Mouse (Mus musculus) lung, embryonic 15.5 days (tissue): ENCODE measurements at regions not wholly inside any gene's neighbourhood (a gene's known extent, or its start where the extent isn't known, plus 50 kb on each side); places are given as distances from the start of the nearest gene placed in this dataset.
A peak's percentile ranks its signal among the peaks of the same experiment; 100 is the strongest.

Experiments used
- ATAC-seq: fragments of 200-750 bp; cut with Nextera tagmentation; 2 replicates; pipeline ENCODE4 v1.8.0; 2017; ENCODE audit warnings: moderate number of reproducible peaks, borderline replicate concordance; ENCODE audit not compliant: low FRiP score, low TSS enrichment; ENCODE audit errors: extremely low read depth
- H3K27ac ChIP-seq: fragments of 300-500 bp; sonication (generic); 2 replicates; pipeline ENCODE4 v1.5.1; 2015; ENCODE audit warnings: moderate library complexity, mild to moderate bottlenecking, inconsistent platforms
- H3K27me3 ChIP-seq: fragments of 300-500 bp; sonication (generic); 2 replicates; pipeline ENCODE4 v1.6.1; 2015; ENCODE audit warnings: inconsistent platforms
- H3K36me3 ChIP-seq: fragments of 300-500 bp; sonication (generic); 2 replicates; pipeline ENCODE4 v1.6.1; 2015; ENCODE audit warnings: inconsistent platforms
- H3K4me1 ChIP-seq: fragments of 300-500 bp; sonication (generic); 2 replicates; pipeline ENCODE4 v1.6.1; 2015; ENCODE audit warnings: inconsistent platforms
- H3K4me2 ChIP-seq: fragments of 300-500 bp; sonication (generic); 2 replicates; pipeline ENCODE4 v1.6.1; 2015; ENCODE audit warnings: inconsistent platforms, mild to moderate bottlenecking, moderate library complexity
- H3K4me3 ChIP-seq: fragments of 300-500 bp; sonication (generic); 2 replicates; pipeline ENCODE4 v1.5.1; 2015; ENCODE audit warnings: mild to moderate bottlenecking, inconsistent platforms
- H3K9ac ChIP-seq: fragments of 300-500 bp; sonication (generic); 2 replicates; pipeline ENCODE4 v1.6.1; 2015; ENCODE audit warnings: inconsistent platforms
- H3K9me3 ChIP-seq: fragments of 300-500 bp; sonication (generic); 2 replicates; pipeline ENCODE4 v1.6.1; 2016; ENCODE audit warnings: inconsistent platforms
- WGBS: fragments of 180-500 bp; shearing (Covaris S2); methylation state at CpG from one replicate; pipeline ENCODE4 v1.1.7; 2015; 5-methylcytosine and 5-hydroxymethylcytosine counted together

DNA sequence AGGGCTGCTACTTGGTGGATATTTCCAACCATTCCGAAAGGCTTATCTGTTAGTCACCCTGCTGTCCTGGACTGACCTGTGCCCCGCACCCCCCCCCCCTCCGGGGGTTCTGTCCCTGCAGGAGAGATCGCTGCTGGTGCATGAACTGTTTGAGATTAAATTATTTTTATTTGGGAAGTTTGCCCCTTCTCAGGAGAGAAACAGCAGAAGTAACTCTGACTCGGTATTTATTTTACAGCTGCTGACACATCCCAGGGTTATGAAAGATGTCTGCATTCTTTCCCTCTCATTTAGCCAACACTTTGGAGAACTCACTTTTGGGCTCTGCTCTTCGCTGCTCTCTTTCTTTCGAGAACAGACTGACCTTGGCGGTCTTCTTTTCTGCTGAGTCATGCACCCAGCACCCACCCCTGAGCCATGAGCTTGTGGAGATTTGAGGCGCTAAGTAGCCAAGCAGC is 99.5 kb upstream of the Rgma start:
- 64% methylated on average over 9 of the region's 9 CpGs for WGBS
- no peak overlapping the region for H3K4me2 ChIP-seq
- no peak for ATAC-seq

DNA sequence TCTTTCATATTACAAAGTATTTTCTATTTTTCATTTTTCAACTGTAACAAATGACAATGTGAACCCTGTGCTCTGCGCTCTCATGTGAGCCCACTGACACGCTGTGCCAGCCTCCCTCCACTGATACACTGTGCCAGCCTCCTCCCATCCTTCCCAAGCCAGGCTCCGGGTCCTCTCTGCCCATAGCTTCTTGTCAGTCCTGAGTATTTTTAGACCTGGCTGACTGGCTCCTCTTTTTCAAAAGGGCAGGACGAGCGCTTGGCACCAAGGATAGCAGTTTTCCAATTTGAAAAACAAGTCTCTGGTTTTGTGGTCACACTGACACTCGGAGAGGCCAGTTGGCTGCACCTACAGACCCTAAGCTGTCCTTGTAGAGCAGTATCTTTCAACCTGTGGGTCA is 96.7 kb upstream of the Rgma start:
- Histone ChIP-seq H3K4me1 (no peaks in the 10 kb centered on the region), H3K9me3 (no peaks in the 10 kb centered on the region), H3K36me3 (no peaks in the 10 kb centered on the region), H3K9ac (no peak overlapping the region), H3K4me3 (no peak overlapping the region), H3K4me2 (no peak overlapping the region), H3K27ac (no peak overlapping the region), H3K27me3 (no peaks in the 10 kb centered on the region)
- ATAC-seq = no peak
- WGBS = 87% methylated on average over 6 of the region's 6 CpGs

More for the DNA sequence above, 99.5 kb upstream of the Rgma start:
- H3K27ac ChIP-seq = no peak overlapping the region
- H3K4me1 ChIP-seq = no peaks in the 10 kb centered on the region
- H3K27me3 ChIP-seq = no peaks in the 10 kb centered on the region
- no peak overlapping the region for H3K4me3 ChIP-seq
- H3K9me3 ChIP-seq = no peaks in the 10 kb centered on the region
- no peak overlapping the region for H3K9ac ChIP-seq
- H3K36me3 ChIP-seq = no peaks in the 10 kb centered on the region

DNA sequence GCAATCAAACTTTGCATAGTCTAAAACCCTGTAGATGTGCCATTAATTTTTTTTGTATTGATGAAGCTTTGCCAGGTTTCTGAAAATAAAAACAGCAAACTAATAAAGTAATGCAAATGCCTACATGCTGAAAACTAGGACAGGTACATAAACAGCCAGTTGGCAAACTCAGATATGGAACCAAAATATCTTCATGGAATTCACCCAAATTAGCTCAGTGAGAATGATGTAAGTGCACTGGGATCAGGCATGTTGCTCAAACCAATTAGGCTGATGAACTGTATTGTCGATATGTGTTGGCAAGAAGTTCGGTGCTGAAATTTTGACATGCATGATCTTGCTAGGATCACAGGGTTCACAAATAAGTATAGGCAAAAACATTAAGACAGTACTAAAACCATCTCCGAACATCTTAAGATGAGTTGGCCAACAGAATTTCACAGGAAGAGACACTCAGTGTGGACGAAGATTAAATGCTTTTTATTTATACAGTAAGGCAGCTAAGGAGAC is 95.3 kb upstream of the Rgma start:
- no peak overlapping the region for H3K4me3 ChIP-seq
- no peak for ATAC-seq
- H3K4me2 ChIP-seq = no peak overlapping the region
- 79% methylated on average over 4 of the region's 4 CpGs for WGBS
- H3K9ac ChIP-seq = no peak overlapping the region
- no peaks in the 10 kb centered on the region for H3K36me3 ChIP-seq
- H3K9me3 ChIP-seq = no peaks in the 10 kb centered on the region
- no peaks in the 10 kb centered on the region for H3K4me1 ChIP-seq
- no peak overlapping the region for H3K27ac ChIP-seq
- H3K27me3 ChIP-seq = no peaks in the 10 kb centered on the region

DNA sequence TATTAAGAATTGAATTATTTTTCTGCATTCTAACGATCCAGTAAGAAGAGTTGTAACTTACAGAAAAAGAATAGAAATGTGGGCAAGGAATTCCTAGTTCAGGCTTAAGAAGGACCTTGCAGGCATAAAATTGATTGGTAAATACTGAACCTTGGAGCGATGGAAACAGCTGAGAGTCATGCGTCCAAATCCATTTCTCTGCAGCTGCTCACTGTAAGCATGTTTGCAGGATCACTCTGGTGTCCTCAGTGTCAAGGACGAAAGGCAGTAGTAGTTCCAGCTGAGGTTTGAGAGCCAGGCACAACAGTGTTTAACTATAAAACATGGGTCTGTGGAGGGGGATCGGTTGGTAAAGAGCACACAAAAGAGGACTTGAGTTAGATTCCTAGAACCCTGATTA is 89.1 kb upstream of the Rgma start:
- no peaks in the 10 kb centered on the region for H3K27me3 ChIP-seq
- H3K4me2 ChIP-seq = no peak overlapping the region
- no peaks in the 10 kb centered on the region for H3K4me1 ChIP-seq
- no peaks in the 10 kb centered on the region for H3K36me3 ChIP-seq
- no peak overlapping the region for H3K9ac ChIP-seq
- ATAC-seq = no peak
- no peak overlapping the region for H3K4me3 ChIP-seq
- no peak overlapping the region for H3K27ac ChIP-seq
- no peaks in the 10 kb centered on the region for H3K9me3 ChIP-seq
- 75% methylated on average over 5 of the region's 5 CpGs for WGBS

DNA sequence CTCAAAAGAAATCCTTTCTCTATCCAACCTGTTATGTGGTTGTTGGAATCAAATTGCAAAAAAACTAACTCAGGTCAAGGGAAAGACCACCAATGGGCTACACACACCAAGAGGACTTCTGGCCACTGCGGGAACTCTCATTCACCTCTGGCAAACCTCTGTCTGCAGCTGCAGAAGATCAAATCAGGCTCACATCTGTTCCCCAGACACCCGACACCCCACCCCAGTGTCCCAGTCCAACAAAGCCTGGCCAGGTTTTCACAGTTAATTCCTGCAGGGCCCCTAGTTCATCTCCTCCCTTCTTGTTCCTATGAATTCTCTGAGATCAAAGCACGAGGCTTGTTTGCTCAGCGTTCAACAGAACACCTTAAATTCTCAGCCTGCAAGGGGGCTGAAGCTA is 82.0 kb upstream of the Rgma start:
- Histone ChIP-seq H3K27ac (no peak overlapping the region), H3K9me3 (no peaks in the 10 kb centered on the region), H3K27me3 (no peaks in the 10 kb centered on the region), H3K9ac (no peak overlapping the region), H3K4me3 (no peak overlapping the region), H3K36me3 (no peaks in the 10 kb centered on the region), H3K4me2 (no peak overlapping the region), H3K4me1 (no peaks in the 10 kb centered on the region)
- WGBS = 21% methylated on average over 4 of the region's 4 CpGs
- no peak for ATAC-seq

DNA sequence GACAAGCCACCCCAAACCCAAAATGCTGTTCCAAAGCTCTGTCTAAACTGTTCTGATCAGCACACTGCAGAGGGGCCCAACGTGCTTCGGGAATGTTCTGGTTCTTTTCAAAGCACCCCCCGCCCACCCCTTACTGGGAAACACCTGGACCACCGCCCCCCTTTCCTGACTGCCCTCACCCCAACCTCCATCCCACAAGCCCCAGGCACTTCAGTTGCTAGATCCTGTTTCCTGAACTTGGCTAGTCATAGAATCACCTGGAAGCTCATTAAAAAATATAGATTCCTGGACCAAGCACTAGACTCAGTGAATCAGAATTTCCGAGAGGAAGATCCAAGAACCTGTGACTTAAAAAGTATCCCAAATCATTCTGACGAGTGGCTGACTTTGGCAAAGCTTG is 80.9 kb upstream of the Rgma start:
- Histone ChIP-seq H3K36me3 (no peaks in the 10 kb centered on the region), H3K9me3 (no peaks in the 10 kb centered on the region), H3K9ac (no peak overlapping the region), H3K4me2 (no peak overlapping the region), H3K4me3 (no peak overlapping the region), H3K27ac (no peak overlapping the region), H3K4me1 (no peaks in the 10 kb centered on the region), H3K27me3 (no peaks in the 10 kb centered on the region)
- ATAC-seq = no peak
- 79% methylated on average over 6 of the region's 6 CpGs for WGBS

DNA sequence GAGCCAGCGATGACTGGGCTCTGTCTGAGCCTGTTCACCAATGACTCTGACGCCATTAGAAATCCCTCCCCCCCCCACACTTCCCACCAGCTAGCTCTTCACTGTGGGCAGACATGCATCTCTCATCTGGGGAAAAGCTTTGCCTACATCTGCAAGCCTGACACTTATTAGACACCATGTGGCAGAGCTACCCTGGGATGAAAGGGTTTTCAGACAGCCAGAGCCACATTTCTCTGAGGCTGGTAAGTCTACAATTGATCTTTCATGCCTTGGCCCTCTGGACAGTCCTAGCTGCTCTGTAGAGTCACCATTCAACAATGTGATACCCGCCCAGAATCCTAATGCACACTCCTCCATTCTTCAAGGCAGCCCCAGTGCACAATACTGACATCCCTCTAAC is 72.8 kb upstream of the Rgma start:
- H3K27me3 ChIP-seq = no peaks in the 10 kb centered on the region
- no peaks in the 10 kb centered on the region for H3K9me3 ChIP-seq
- ATAC-seq = no peak
- no peaks in the 10 kb centered on the region for H3K36me3 ChIP-seq
- no peak overlapping the region for H3K4me3 ChIP-seq
- H3K4me2 ChIP-seq = no peak overlapping the region
- H3K4me1 ChIP-seq = peaks cover 7% of the 10 kb centered on the region; the same call in 1 of the 2 replicates
- no peak overlapping the region for H3K9ac ChIP-seq
- WGBS = 67% methylated on average over 3 of the region's 3 CpGs
- H3K27ac ChIP-seq = no peak overlapping the region

DNA sequence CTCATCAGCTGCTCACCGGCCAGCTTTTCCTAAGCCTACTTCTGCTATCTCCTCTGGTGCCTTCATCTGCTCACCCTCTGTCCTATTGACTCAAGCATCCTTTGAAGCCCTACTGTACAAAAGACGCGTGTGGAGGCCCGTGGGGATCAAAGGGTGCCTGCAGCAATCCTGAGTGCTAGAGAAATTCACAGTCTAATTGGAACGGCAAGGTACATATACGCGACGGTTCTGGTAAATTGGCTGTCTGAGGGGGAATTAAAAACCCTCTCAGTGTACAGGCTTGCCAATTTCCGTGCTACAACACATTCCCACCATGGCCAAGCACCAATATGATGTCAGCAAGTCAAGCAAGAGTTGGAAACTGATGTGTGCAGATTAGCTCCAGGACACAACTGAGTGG is 71.5 kb upstream of the Rgma start:
- Histone ChIP-seq H3K36me3 (no peaks in the 10 kb centered on the region), H3K27me3 (peaks cover 3% of the 10 kb centered on the region; the same call in 1 of the 2 replicates), H3K9ac (no peak overlapping the region), H3K9me3 (no peaks in the 10 kb centered on the region), H3K4me3 (no peak overlapping the region), H3K4me1 (peaks cover 7% of the 10 kb centered on the region; the same call in 1 of the 2 replicates), H3K27ac (no peak overlapping the region), H3K4me2 (no peak overlapping the region)
- WGBS = 59% methylated on average over 9 of the region's 9 CpGs
- no peak for ATAC-seq

DNA sequence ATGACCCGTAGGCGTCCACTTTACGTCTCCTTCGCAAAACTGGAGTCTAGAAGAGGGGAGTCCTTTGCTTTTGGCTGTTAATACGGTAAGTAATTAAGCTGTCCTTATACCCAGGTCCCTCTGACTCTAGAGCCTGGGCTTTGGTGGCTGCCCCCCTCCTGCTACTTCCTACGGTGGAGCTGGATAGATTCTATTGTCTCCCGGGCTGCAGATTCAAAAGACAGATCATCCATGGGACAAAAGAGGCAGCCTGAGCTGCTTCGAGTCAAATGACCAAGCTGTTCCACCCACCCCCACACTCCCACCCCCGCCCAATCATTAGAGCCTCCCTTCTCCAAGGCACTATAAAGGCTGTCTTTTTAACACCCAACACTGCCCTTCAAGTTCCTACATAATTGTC is 70.5 kb upstream of the Rgma start:
- no peak overlapping the region for H3K9ac ChIP-seq
- no peak overlapping the region; the same call in 1 of the 2 replicates for H3K4me2 ChIP-seq
- H3K27ac ChIP-seq = no peak overlapping the region
- H3K9me3 ChIP-seq = no peaks in the 10 kb centered on the region
- H3K36me3 ChIP-seq = no peaks in the 10 kb centered on the region
- peaks cover 7% of the 10 kb centered on the region; the same call in 1 of the 2 replicates for H3K4me1 ChIP-seq
- no peak for ATAC-seq
- peaks cover 3% of the 10 kb centered on the region; the same call in 1 of the 2 replicates for H3K27me3 ChIP-seq
- WGBS = 37% methylated on average over 9 of the region's 9 CpGs
- H3K4me3 ChIP-seq = no peak overlapping the region

DNA sequence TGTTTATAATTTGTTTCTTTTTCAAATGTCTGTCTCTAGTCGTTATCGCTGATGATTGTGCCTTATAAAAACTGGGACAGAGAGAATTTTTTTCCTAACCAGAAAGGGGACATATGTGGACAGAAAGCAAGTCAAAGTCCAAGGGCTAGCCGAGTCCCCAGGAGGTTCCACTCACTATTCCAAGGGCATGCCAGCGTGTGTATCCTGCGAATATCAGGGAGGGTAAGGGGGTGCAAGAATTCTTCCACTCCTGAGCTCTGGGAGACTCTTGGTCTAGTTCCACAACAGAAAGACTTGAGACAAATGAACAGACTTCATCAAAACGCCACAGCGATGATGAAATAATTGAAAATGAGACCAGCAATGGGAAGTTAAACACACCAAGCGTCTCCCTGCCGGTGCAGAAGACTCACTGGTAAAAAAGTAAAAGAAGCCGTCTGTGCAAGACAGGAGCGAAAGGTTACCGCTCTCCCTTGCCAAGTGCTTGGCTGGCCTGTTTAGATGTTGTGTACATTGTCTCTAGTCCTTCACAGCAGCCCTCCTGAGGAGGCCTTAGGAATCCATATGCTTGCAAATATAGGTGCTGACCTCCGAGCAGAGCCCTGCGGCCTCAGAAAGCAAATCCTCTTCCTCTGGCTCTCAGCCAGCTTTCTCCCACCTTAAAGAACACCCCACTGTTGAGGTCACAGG is 69.9 kb upstream of the Rgma start:
- no peak for ATAC-seq
- no peaks in the 10 kb centered on the region for H3K36me3 ChIP-seq
- H3K27ac ChIP-seq = no peak overlapping the region
- H3K4me2 ChIP-seq = peak overlapping the region; percentile 6; the same call in 1 of the 2 replicates
- H3K9ac ChIP-seq = no peak overlapping the region
- H3K4me3 ChIP-seq = no peak overlapping the region
- peaks cover 3% of the 10 kb centered on the region; the same call in 1 of the 2 replicates for H3K27me3 ChIP-seq
- 20% methylated on average over 14 of the region's 14 CpGs for WGBS
- H3K4me1 ChIP-seq = peaks cover 7% of the 10 kb centered on the region; the same call in 1 of the 2 replicates
- H3K9me3 ChIP-seq = no peaks in the 10 kb centered on the region

DNA sequence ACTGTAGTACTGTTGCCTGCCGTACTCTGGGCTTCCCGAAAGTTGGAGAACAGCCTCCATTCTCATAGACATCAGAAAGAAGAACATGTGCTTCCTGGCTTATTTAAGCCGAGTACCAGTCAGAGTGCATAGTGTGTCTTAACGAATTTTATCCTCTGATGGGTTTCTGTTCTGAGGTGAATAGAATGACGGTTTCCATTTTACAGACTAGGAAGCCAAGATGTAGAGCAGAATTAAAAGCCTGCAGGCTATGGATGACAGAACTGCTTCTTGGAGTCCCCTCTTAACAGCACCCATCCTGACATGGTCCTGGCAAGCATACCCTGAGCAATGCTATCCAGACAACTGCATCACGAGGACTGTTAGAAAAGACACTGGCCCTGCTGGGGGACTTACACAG is 69.0 kb upstream of the Rgma start:
- peaks cover 7% of the 10 kb centered on the region; the same call in 1 of the 2 replicates for H3K4me1 ChIP-seq
- WGBS = 77% methylated on average over 6 of the region's 6 CpGs
- no peak overlapping the region for H3K27ac ChIP-seq
- H3K4me3 ChIP-seq = no peak overlapping the region
- H3K36me3 ChIP-seq = no peaks in the 10 kb centered on the region
- H3K4me2 ChIP-seq = no peak overlapping the region
- H3K9ac ChIP-seq = no peak overlapping the region
- H3K27me3 ChIP-seq = peaks cover 3% of the 10 kb centered on the region; the same call in 1 of the 2 replicates
- no peaks in the 10 kb centered on the region for H3K9me3 ChIP-seq
- ATAC-seq = no peak

DNA sequence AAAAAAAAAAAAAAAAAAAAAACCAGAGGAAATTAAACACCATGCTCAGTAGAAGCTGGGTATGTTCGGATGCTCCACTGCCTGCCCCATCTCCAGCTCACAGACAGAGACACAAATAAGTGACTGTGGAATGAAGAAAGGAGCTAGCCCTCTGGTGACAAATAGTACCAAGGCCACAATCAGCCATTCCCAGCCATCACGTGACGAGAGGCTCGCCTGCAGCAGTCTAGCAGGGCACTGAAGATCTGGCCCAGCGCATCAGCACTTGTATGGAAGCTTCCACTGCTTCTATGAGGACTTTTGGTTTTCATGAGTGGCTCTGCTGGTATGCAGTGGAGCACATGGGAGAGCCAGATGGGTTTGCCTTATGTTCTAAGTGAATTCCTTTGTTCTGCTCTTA is 68.6 kb upstream of the Rgma start:
- Histone ChIP-seq H3K4me1 (peaks cover 7% of the 10 kb centered on the region; the same call in 1 of the 2 replicates), H3K36me3 (no peaks in the 10 kb centered on the region), H3K4me3 (no peak overlapping the region), H3K4me2 (no peak overlapping the region), H3K27ac (no peak overlapping the region), H3K27me3 (peaks cover 3% of the 10 kb centered on the region; the same call in 1 of the 2 replicates), H3K9ac (no peak overlapping the region), H3K9me3 (no peaks in the 10 kb centered on the region)
- ATAC-seq = no peak
- 71% methylated on average over 5 of the region's 5 CpGs for WGBS
